Mouse (Mus musculus) hindbrain, embryonic 12.5 days (tissue): ENCODE measurements around the gene Sox21. TPM values are rescaled to one million over a fixed set of nuclear protein-coding genes. Genes with fewer than 3 reads are reported as not detected.

Experiments used
- ATAC-seq: fragments of 200-750 bp; cut with Nextera tagmentation; 2 replicates; pipeline ENCODE4 v1.8.0; 2017; ENCODE audit warnings: moderate TSS enrichment; ENCODE audit not compliant: low FRiP score
- H3K27ac ChIP-seq: fragments of 300-500 bp; sonication (generic); 2 replicates; pipeline ENCODE4 v1.5.1; 2016; ENCODE audit warnings: mild to moderate bottlenecking
- H3K27me3 ChIP-seq: fragments of 300-500 bp; sonication (generic); 2 replicates; pipeline ENCODE4 v1.6.1; 2016; ENCODE audit warnings: mild to moderate bottlenecking
- H3K36me3 ChIP-seq: fragments of 300-500 bp; sonication (generic); 2 replicates; pipeline ENCODE4 v1.6.1; 2016; ENCODE audit warnings: mild to moderate bottlenecking
- H3K4me1 ChIP-seq: fragments of 300-500 bp; sonication (generic); 2 replicates; pipeline ENCODE4 v1.6.1; 2016
- H3K4me2 ChIP-seq: fragments of 300-500 bp; sonication (generic); replicated peaks from 2 replicates; pipeline ENCODE4 v1.6.1; 2016; ENCODE audit warnings: mild to moderate bottlenecking
- H3K4me3 ChIP-seq: fragments of 300-500 bp; sonication (generic); 2 replicates; pipeline ENCODE4 v1.5.1; 2016; ENCODE audit warnings: mild to moderate bottlenecking
- H3K9ac ChIP-seq: fragments of 300-500 bp; sonication (generic); 2 replicates; pipeline ENCODE4 v1.6.1; 2016; ENCODE audit warnings: mild to moderate bottlenecking, moderate library complexity
- H3K9me3 ChIP-seq: fragments of 300-500 bp; sonication (generic); replicated peaks from 2 replicates; pipeline ENCODE4 v1.6.1; 2016; ENCODE audit warnings: mild to moderate bottlenecking
- WGBS: fragments of 180-500 bp; shearing (Covaris S2); methylation state at CpG from one replicate; pipeline ENCODE4 v1.1.7; 2016; 5-methylcytosine and 5-hydroxymethylcytosine counted together
- polyA plus RNA-seq: library from polyadenylated mRNA; unstranded; fragments of >200 nt; fragmentation: Nextera tagmentation; extraction: Ambion mirVana; gene quantifications from 2 replicates; pipeline ENCODE4 v1.2.1, GENCODE M21; 2016

Sox21 gene
- polyA plus RNA-seq, 1 experiment from 2014 or later, result 16.2 TPM

- Histone ChIP-seq H3K27me3 (peaks cover 68% of the 10 kb centered on the region), H3K4me2 (peak overlapping the region; percentile 73), H3K9ac (peak overlapping the region; percentile 81), H3K27ac (peak overlapping the region; percentile 83), H3K9me3 (no peaks in the 10 kb centered on the region), H3K4me1 (peaks cover 38% of the 10 kb centered on the region), H3K4me3 (peak overlapping the region; percentile 63), H3K36me3 (no peaks in the 10 kb centered on the region)
- ATAC-seq, result peak; percentile 55
- WGBS, result under 1% methylated on average over 73 of the region's 73 CpGs
Measured at GRCm38 (mm10) chr14:118235973-118236885, 601 bp downstream of the Sox21 start.

GRCm38 (mm10) chr14:118235361-118235972 lies 1.4 kb downstream of the Sox21 start:
- WGBS, result under 1% methylated on average over 61 of the region's 62 CpGs
- H3K27me3 ChIP-seq, result peaks cover 64% of the 10 kb centered on the region
- no peak for ATAC-seq
- peak overlapping the region; percentile 81 for H3K9ac ChIP-seq
- no peaks in the 10 kb centered on the region for H3K36me3 ChIP-seq
- peaks cover 42% of the 10 kb centered on the region for H3K4me1 ChIP-seq
- H3K27ac ChIP-seq, result peak overlapping the region; percentile 83
- peak overlapping the region; percentile 63 for H3K4me3 ChIP-seq
- peak overlapping the region; percentile 73 for H3K4me2 ChIP-seq
- no peaks in the 10 kb centered on the region for H3K9me3 ChIP-seq

- H3K4me1 ChIP-seq, result peaks cover 42% of the 10 kb centered on the region
- H3K9me3 ChIP-seq, result no peaks in the 10 kb centered on the region
- peak overlapping the region; percentile 81 for H3K9ac ChIP-seq
- H3K4me3 ChIP-seq, result peak overlapping the region; percentile 63
- ATAC-seq, result no peak
- under 1% methylated on average over 84 of the region's 84 CpGs for WGBS
- peak overlapping the region; percentile 83 for H3K27ac ChIP-seq
- H3K4me2 ChIP-seq, result peak overlapping the region; percentile 73
- peaks cover 61% of the 10 kb centered on the region for H3K27me3 ChIP-seq
- H3K36me3 ChIP-seq, result no peaks in the 10 kb centered on the region
Measured at GRCm38 (mm10) chr14:118234541-118235210, 2.2 kb downstream of the Sox21 start.

- ATAC-seq, result no peak
- peaks cover 44% of the 10 kb centered on the region for H3K4me1 ChIP-seq
- H3K9ac ChIP-seq, result peak overlapping the region; percentile 81
Measured at GRCm38 (mm10) chr14:118233786-118234540, 2.9 kb downstream of the Sox21 start.

GRCm38 (mm10) chr14:118232381-118232970 lies 4.4 kb downstream of the Sox21 start:
- Histone ChIP-seq H3K27ac (peak overlapping the region; percentile 75), H3K9me3 (no peaks in the 10 kb centered on the region), H3K4me1 (peaks cover 58% of the 10 kb centered on the region), H3K4me2 (peak overlapping the region; percentile 42), H3K4me3 (peak overlapping the region; percentile 18), H3K27me3 (peaks cover 71% of the 10 kb centered on the region), H3K9ac (peak overlapping the region; percentile 23; the same call in 1 of the 2 replicates), H3K36me3 (no peaks in the 10 kb centered on the region)
- 1% methylated on average over 8 of the region's 8 CpGs for WGBS
- no peak for ATAC-seq

More at GRCm38 (mm10) chr14:118233786-118234540, 2.9 kb downstream of the Sox21 start:
- Histone ChIP-seq H3K27ac (0 out of 2 replicates have a peak overlapping the region, but pooled peaks have one; percentile 83), H3K4me2 (peak overlapping the region; percentile 73), H3K36me3 (no peaks in the 10 kb centered on the region), H3K4me3 (peak overlapping the region; percentile 63), H3K9me3 (no peaks in the 10 kb centered on the region), H3K27me3 (peaks cover 61% of the 10 kb centered on the region)
- WGBS, result 2% methylated on average over 26 of the region's 26 CpGs

GRCm38 (mm10) chr14:118226471-118227155 lies 10.2 kb downstream of the Sox21 start:
- Histone ChIP-seq H3K36me3 (no peaks in the 10 kb centered on the region), H3K4me2 (peak overlapping the region; percentile 41), H3K9ac (no peak overlapping the region), H3K9me3 (no peaks in the 10 kb centered on the region), H3K4me3 (no peak overlapping the region), H3K4me1 (peaks cover 46% of the 10 kb centered on the region), H3K27me3 (peaks cover 80% of the 10 kb centered on the region), H3K27ac (no peak overlapping the region)
- 1% methylated on average over 21 of the region's 21 CpGs for WGBS
- no peak for ATAC-seq

- Histone ChIP-seq H3K36me3 (no peaks in the 10 kb centered on the region), H3K9me3 (no peaks in the 10 kb centered on the region), H3K9ac (0 out of 2 replicates have a peak overlapping the region, but pooled peaks have one; percentile 23), H3K4me3 (peak overlapping the region; percentile 8; the same call in 1 of the 2 replicates), H3K27me3 (peaks cover 78% of the 10 kb centered on the region), H3K4me1 (peaks cover 39% of the 10 kb centered on the region), H3K4me2 (peak overlapping the region; percentile 41), H3K27ac (no peak overlapping the region)
- peak; percentile 50 for ATAC-seq
- under 1% methylated on average over 21 of the region's 21 CpGs for WGBS
Measured at GRCm38 (mm10) chr14:118225911-118226310, 10.9 kb downstream of the Sox21 start.

GRCm38 (mm10) chr14:118225061-118225743 lies 11.6 kb downstream of the Sox21 start:
- H3K4me2 ChIP-seq, result peak overlapping the region; percentile 41
- WGBS, result 16% methylated on average over 16 of the region's 16 CpGs
- H3K9me3 ChIP-seq, result no peaks in the 10 kb centered on the region
- H3K27me3 ChIP-seq, result peaks cover 78% of the 10 kb centered on the region
- H3K4me3 ChIP-seq, result no peak overlapping the region
- peaks cover 38% of the 10 kb centered on the region for H3K4me1 ChIP-seq
- no peak for ATAC-seq
- H3K9ac ChIP-seq, result no peak overlapping the region
- no peaks in the 10 kb centered on the region for H3K36me3 ChIP-seq
- no peak overlapping the region for H3K27ac ChIP-seq

GRCm38 (mm10) chr14:118220885-118221284 lies 15.9 kb downstream of the Sox21 start:
- no peak overlapping the region for H3K9ac ChIP-seq
- H3K9me3 ChIP-seq, result no peaks in the 10 kb centered on the region
- peaks cover 51% of the 10 kb centered on the region for H3K27me3 ChIP-seq
- 82% methylated on average over 1 of the region's 1 CpGs for WGBS
- no peak overlapping the region for H3K27ac ChIP-seq
- peaks cover 7% of the 10 kb centered on the region for H3K4me1 ChIP-seq
- no peak overlapping the region for H3K4me2 ChIP-seq
- H3K36me3 ChIP-seq, result no peaks in the 10 kb centered on the region
- ATAC-seq, result no peak
- no peak overlapping the region for H3K4me3 ChIP-seq

- no peak overlapping the region for H3K9ac ChIP-seq
- 93% methylated on average over 8 of the region's 8 CpGs for WGBS
- H3K4me1 ChIP-seq, result no peaks in the 10 kb centered on the region
- H3K9me3 ChIP-seq, result no peaks in the 10 kb centered on the region
- H3K4me2 ChIP-seq, result no peak overlapping the region
- H3K4me3 ChIP-seq, result no peak overlapping the region
- no peak overlapping the region for H3K27ac ChIP-seq
- no peak for ATAC-seq
- no peaks in the 10 kb centered on the region for H3K36me3 ChIP-seq
- H3K27me3 ChIP-seq, result peaks cover 21% of the 10 kb centered on the region
Measured at GRCm38 (mm10) chr14:118216826-118217225, 20.0 kb downstream of the Sox21 start.
